Mouse (Mus musculus) heart, adult 2 months (tissue): ENCODE results near the gene Tubb2a.

Experiments
- CTCF ChIP-seq: fragments of 200-600 bp; IDR thresholded peaks from 2 replicates; pipeline ENCODE4 v1.8.1; 2022; ENCODE audit warnings: antibody characterized with exemption, mild to moderate bottlenecking, moderate library complexity
- EP300 ChIP-seq: fragments of 200-500 bp; IDR thresholded peaks from 2 replicates; pipeline ENCODE4 v1.6.1; 2011; ENCODE audit warnings: low read depth, low read length, control low read depth; ENCODE audit not compliant: insufficient read depth

DNA sequence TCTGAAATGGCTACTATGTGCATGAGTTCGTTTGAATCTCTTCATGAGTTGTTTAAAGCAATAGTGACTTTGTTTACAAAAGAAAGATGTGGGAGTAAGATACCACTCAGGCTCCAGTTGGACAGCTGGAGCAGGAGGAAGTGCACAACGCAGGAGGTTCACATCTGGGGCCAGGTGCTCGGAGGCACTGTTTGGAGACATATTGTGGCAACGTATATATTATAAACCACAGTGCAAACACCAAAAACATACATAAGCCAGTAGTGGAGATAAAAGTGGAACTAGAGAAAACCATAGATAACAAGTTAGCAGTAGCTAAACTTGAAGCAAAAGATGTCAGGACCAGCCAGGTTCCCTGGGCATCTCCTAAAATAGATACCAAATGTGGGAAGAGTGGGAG is 41.6 kb upstream of the Tubb2a start:
- no peak for TF ChIP-seq CTCF
- no peak for TF ChIP-seq EP300
